Mouse (Mus musculus): ENCODE results near the gene Sspo.

GRCm38 (mm10) chr6:48414886-48415285 lies 33.1 kb upstream of the Sspo start:
- TF ChIP-seq CTCF (IDR thresholded peaks at IDR 0.05; ENCODE audit: control insufficient read depth, insufficient read depth, insufficient read length) (no peak), USF1 (IDR thresholded peaks at IDR 0.05; ENCODE audit: low read depth) (no peak), CEBPB (IDR thresholded peaks at IDR 0.05; ENCODE audit: low read depth) (no peak), MAX (IDR thresholded peaks at IDR 0.05) (no peak), MYOG (IDR thresholded peaks at IDR 0.05; ENCODE audit: control insufficient read depth, extremely low read depth, insufficient read length) (no peak)

Measured in C2C12 (cell line).